Mouse (Mus musculus) megakaryocyte progenitor cell, adult 5-6 weeks (primary cell): ENCODE results near the gene Foxo3. TPM values are rescaled to one million over a fixed set of nuclear protein-coding genes. Genes with fewer than 3 reads are reported as not detected.

ENCODE experiments used
- ATAC-seq: replicated peaks from 2 replicates; pipeline ENCODE4 v1.8.0; 2016; ENCODE audit warnings: mild to moderate bottlenecking, moderate TSS enrichment, inconsistent platforms; ENCODE audit not compliant: poor library complexity
- total RNA-seq, 2 experiments: library from RNA; stranded (forward) in 1 of 2; stranded (reverse) in 1 of 2; fragments of 157-497, 149-512 nt in 1 of 2; fragments of 200-1000 nt in 1 of 2; gene quantifications; 2 replicates each; pipeline versions ENCODE4 v1.2.3 to v1.2.4; 2015 to 2017

The Foxo3 gene
- total RNA-seq, 2 experiments from 2014 or later: 20.1 to 23.7 TPM

GRCm38 (mm10) chr10:42275871-42276501, 569 bp downstream of the Foxo3 start:
- ATAC-seq: no peak

GRCm38 (mm10) chr10:42275401-42275870, 1.1 kb downstream of the Foxo3 start:
- no peak for ATAC-seq

- ATAC-seq: no peak
Measured at GRCm38 (mm10) chr10:42274712-42275400, 1.7 kb downstream of the Foxo3 start.

- ATAC-seq: peak; percentile 9
Measured at GRCm38 (mm10) chr10:42273760-42274691, 2.5 kb downstream of the Foxo3 start.

- no peak for ATAC-seq
Measured at GRCm38 (mm10) chr10:42273403-42273759, 3.2 kb downstream of the Foxo3 start.

GRCm38 (mm10) chr10:42271454-42272230, 4.9 kb downstream of the Foxo3 start:
- no peak for ATAC-seq

- ATAC-seq: peak; percentile 45
Measured at GRCm38 (mm10) chr10:42270277-42271083, 6.1 kb downstream of the Foxo3 start.

GRCm38 (mm10) chr10:42269281-42270025, 7.1 kb downstream of the Foxo3 start:
- peak; percentile 22 for ATAC-seq

- no peak for ATAC-seq
Measured at GRCm38 (mm10) chr10:42267811-42268545, 8.6 kb downstream of the Foxo3 start.

- ATAC-seq: peak; percentile 83
Measured at GRCm38 (mm10) chr10:42265021-42265689, 11.4 kb downstream of the Foxo3 start.

GRCm38 (mm10) chr10:42264195-42264594, 12.4 kb downstream of the Foxo3 start:
- no peak for ATAC-seq

- no peak for ATAC-seq
Measured at GRCm38 (mm10) chr10:42263701-42264100, 12.9 kb downstream of the Foxo3 start.

GRCm38 (mm10) chr10:42262061-42262460, 14.5 kb downstream of the Foxo3 start:
- no peak for ATAC-seq

GRCm38 (mm10) chr10:42261103-42261502, 15.5 kb downstream of the Foxo3 start:
- ATAC-seq: no peak

GRCm38 (mm10) chr10:42260523-42260922, 16.0 kb downstream of the Foxo3 start:
- peak; percentile 68 for ATAC-seq

GRCm38 (mm10) chr10:42259602-42260001, 17.0 kb downstream of the Foxo3 start:
- no peak for ATAC-seq

GRCm38 (mm10) chr10:42257985-42258384, 18.6 kb downstream of the Foxo3 start:
- peak; percentile 56 for ATAC-seq

GRCm38 (mm10) chr10:42254788-42255187, 21.8 kb downstream of the Foxo3 start:
- no peak for ATAC-seq
